Mouse (Mus musculus): ENCODE results near the gene Adra1b. TPM values are rescaled to one million over a fixed set of nuclear protein-coding genes. Genes with fewer than 3 reads are reported as not detected.

Adra1b gene
- total and polyA plus RNA-seq, 3 experiments = 39.3 to 58.3 (median 50.5) TPM

DNA sequence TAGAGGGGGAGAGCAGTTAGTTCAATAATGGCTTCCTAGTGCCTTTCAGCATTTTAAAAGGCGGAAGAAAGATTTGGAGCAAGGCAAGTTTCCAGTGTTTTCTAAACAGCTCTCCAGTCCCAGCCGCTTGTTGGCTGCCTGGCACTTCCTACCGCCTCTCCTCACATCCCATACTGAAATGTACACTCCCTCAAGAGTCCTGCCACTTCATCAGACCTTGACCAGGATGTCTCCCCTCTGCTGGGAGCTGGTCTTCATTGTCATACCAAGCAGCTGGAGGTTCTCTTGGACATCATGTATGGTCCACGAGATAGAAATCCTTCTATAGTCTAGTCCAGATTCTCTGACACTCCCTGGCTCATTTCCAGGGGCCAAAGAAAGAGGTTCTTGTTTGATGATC is 69.5 kb downstream of the Adra1b start:
- DNase-seq = no peak
- Histone ChIP-seq H3K36me3 (ENCODE audit: control insufficient read depth, insufficient read depth, low read length) (no peaks in the 10 kb centered on the region; the same call in none of the 2 replicates), H3K4me3 (no peak overlapping the region), H3K27me3 (ENCODE audit: control insufficient read depth, insufficient read depth, low read length) (no peaks in the 10 kb centered on the region; the same call in 1 of the 2 replicates), H3K9ac (ENCODE audit: low read depth, low read length) (no peak overlapping the region), H3K27ac (peak overlapping the region; percentile 7; the same call in 1 of the 2 replicates), H3K79me2 (replicated peaks; ENCODE audit: control insufficient read depth, insufficient read depth, low read length) (peaks cover 1% of the 10 kb centered on the region; the same call in 1 of the 2 replicates), H3K4me1 (ENCODE audit: control insufficient read depth, insufficient read depth, low read length) (no peaks in the 10 kb centered on the region)
- intact Hi-C loops (cut with DNase I) = loop anchor here (5.0 kb wide), 1 partner anchor 49 kb away; no protein-coding TSS in a partner anchor
- 39% methylated on average over 4 of the region's 4 CpGs for WGBS
- TF ChIP-seq CTCF (IDR thresholded peaks at IDR 0.05) (no peak), EP300 (IDR thresholded peaks at IDR 0.05; ENCODE audit: insufficient read depth, low read depth, low read length) (no peak), POLR2A (IDR thresholded peaks at IDR 0.05; ENCODE audit: insufficient read depth, low read depth, low read length) (no peak)

DNA sequence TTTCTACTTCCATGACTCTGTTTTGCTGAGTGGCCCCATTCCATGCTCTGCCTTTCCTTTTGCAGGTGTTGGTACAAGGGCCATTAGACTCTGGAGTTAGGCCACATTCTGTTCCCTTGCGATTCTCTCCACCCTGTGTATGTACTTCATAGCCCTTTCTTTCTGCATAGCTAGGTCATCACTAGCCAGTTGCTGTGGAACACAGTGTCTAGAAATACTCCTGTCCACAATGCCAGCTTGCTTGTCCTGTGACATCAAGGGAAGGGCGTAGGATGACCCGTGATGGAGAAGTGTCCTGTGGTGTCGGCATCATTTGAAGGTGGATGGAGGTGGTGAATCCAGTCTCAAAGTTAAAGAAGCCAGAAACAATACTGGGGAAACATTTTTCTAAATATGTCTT is 74.2 kb downstream of the Adra1b start:
- TF ChIP-seq POLR2A (IDR thresholded peaks at IDR 0.05; ENCODE audit: insufficient read depth, low read depth, low read length) (no peak), EP300 (IDR thresholded peaks at IDR 0.05; ENCODE audit: insufficient read depth, low read depth, low read length) (0 out of 2 replicates have a peak, but pooled peaks have one; percentile 23), CTCF (IDR thresholded peaks at IDR 0.05) (no peak)
- Histone ChIP-seq H3K79me2 (replicated peaks; ENCODE audit: control insufficient read depth, insufficient read depth, low read length) (no peaks in the 10 kb centered on the region), H3K9ac (ENCODE audit: low read depth, low read length) (no peak overlapping the region), H3K27me3 (ENCODE audit: control insufficient read depth, insufficient read depth, low read length) (no peaks in the 10 kb centered on the region), H3K27ac (peak overlapping the region; percentile 58), H3K36me3 (ENCODE audit: control insufficient read depth, insufficient read depth, low read length) (peaks cover 4% of the 10 kb centered on the region), H3K4me1 (ENCODE audit: control insufficient read depth, insufficient read depth, low read length) (no peaks in the 10 kb centered on the region; the same call in 1 of the 2 replicates), H3K4me3 (no peak overlapping the region)
- WGBS = 76% methylated on average over 4 of the region's 4 CpGs
- no peak for DNase-seq
- intact Hi-C loops (cut with DNase I) = no loop called here

DNA sequence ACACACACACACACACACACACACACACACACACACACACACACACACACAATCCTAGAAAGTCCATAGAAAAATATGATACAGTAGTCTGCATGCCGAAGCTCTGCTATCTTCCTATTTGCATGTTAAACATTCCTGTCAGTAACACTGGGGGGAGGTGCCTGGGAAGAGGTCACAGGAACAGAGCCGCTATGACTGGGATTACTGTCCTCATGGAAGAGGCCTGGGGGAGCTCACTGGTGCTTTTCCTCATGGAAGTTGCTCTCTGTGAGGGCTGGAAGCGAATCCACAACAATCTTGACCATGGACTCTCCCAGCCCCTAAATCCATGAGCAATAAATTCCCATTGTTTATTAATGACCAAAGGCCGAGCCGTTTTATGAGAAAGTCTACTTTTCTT is 77.7 kb downstream of the Adra1b start:
- no peaks in the 10 kb centered on the region; the same call in 1 of the 2 replicates for H3K4me1 ChIP-seq (ENCODE audit: control insufficient read depth, insufficient read depth, low read length)
- DNase-seq = no peak
- H3K27me3 ChIP-seq (ENCODE audit: control insufficient read depth, insufficient read depth, low read length) = no peaks in the 10 kb centered on the region
- H3K4me3 ChIP-seq = no peak overlapping the region
- intact Hi-C loops (cut with DNase I) = no loop called here
- H3K36me3 ChIP-seq (ENCODE audit: control insufficient read depth, insufficient read depth, low read length) = peaks cover 4% of the 10 kb centered on the region
- WGBS = 49% methylated on average over 5 of the region's 5 CpGs
- H3K27ac ChIP-seq = peak overlapping the region; percentile 70
- H3K79me2 ChIP-seq (replicated peaks; ENCODE audit: control insufficient read depth, insufficient read depth, low read length) = no peaks in the 10 kb centered on the region
- no peak overlapping the region for H3K9ac ChIP-seq (ENCODE audit: low read depth, low read length)
- TF ChIP-seq CTCF (IDR thresholded peaks at IDR 0.05) (no peak), POLR2A (IDR thresholded peaks at IDR 0.05; ENCODE audit: insufficient read depth, low read depth, low read length) (no peak), EP300 (IDR thresholded peaks at IDR 0.05; ENCODE audit: insufficient read depth, low read depth, low read length) (no peak)

DNA sequence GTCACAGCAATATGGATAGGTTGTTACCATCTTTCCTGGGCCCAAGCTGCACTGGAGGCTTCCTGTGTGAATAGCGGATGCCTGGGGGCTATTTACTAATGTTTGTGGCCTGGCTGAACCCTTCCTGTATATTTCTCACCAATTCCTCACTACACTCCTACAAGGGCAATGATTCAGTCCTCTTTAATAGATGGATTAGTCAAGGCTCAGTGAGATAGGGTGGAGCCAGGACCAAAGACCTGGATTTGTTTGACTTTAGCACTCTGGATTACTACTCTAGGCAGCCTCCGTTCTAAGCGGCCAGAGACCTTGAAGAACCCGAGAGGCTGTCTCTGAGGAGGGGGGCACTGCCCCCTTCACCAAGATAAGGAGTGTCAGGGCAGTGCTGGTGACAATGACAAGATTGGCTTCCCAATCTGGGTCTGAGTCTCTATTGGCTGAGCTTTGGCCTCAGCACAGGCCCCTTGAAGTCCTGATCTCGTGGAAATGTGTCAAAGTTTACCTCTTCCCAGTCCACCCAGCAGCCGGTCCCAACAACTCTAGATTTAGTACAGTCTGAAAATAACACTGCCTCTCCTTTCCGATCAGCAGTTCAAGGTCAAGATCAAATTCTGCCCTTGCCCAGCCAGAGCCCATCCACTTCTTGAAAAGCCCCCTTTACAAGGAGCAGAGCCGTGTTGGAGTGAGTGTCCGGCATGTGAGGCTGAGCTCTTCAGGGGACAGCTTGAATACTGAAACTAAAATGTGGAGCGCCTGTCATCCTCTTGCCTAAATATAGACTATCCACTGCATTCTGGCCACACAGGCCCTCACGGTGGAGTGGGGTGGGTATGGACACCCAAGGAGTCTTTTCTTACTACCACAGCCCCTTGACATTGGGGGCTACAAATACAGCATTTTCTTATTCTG is 80.2 kb downstream of the Adra1b start:
- intact Hi-C loops (cut with DNase I) = no loop called here
- no peaks in the 10 kb centered on the region; the same call in 1 of the 2 replicates for H3K36me3 ChIP-seq (ENCODE audit: control insufficient read depth, insufficient read depth, low read length)
- peak overlapping the region; percentile 20 for H3K9ac ChIP-seq (ENCODE audit: low read depth, low read length)
- WGBS = 49% methylated on average over 11 of the region's 11 CpGs
- 0 out of 2 replicates have a peak overlapping the region, but pooled peaks have one; percentile 16 for H3K4me3 ChIP-seq
- H3K79me2 ChIP-seq (replicated peaks; ENCODE audit: control insufficient read depth, insufficient read depth, low read length) = no peaks in the 10 kb centered on the region
- H3K27ac ChIP-seq = peak overlapping the region; percentile 89
- H3K27me3 ChIP-seq (ENCODE audit: control insufficient read depth, insufficient read depth, low read length) = no peaks in the 10 kb centered on the region
- TF ChIP-seq EP300 (IDR thresholded peaks at IDR 0.05; ENCODE audit: insufficient read depth, low read depth, low read length) = 0 out of 2 replicates have a peak, but pooled peaks have one; percentile 41
- no peak for TF ChIP-seq CTCF (IDR thresholded peaks at IDR 0.05)
- H3K4me1 ChIP-seq (ENCODE audit: control insufficient read depth, insufficient read depth, low read length) = no peaks in the 10 kb centered on the region; the same call in 1 of the 2 replicates
- DNase-seq = peak in 1 of 2 experiments; percentile 63

GRCm38 (mm10) chr11:43817368-43817923 is 83.6 kb downstream of the Adra1b start:
- WGBS = 76% methylated on average over 9 of the region's 9 CpGs
- H3K27ac ChIP-seq = no peak overlapping the region
- intact Hi-C loops (cut with DNase I) = no loop called here
- DNase-seq = no peak
- no peaks in the 10 kb centered on the region for H3K79me2 ChIP-seq (replicated peaks; ENCODE audit: control insufficient read depth, insufficient read depth, low read length)
- TF ChIP-seq EP300 (IDR thresholded peaks at IDR 0.05; ENCODE audit: insufficient read depth, low read depth, low read length) (no peak), POLR2A (IDR thresholded peaks at IDR 0.05; ENCODE audit: insufficient read depth, low read depth, low read length) (no peak), CTCF (IDR thresholded peaks at IDR 0.05) (no peak)
- no peak overlapping the region for H3K4me3 ChIP-seq
- H3K36me3 ChIP-seq (ENCODE audit: control insufficient read depth, insufficient read depth, low read length) = no peaks in the 10 kb centered on the region; the same call in 1 of the 2 replicates
- no peaks in the 10 kb centered on the region for H3K27me3 ChIP-seq (ENCODE audit: control insufficient read depth, insufficient read depth, low read length)
- no peak overlapping the region for H3K9ac ChIP-seq (ENCODE audit: low read depth, low read length)
- H3K4me1 ChIP-seq (ENCODE audit: control insufficient read depth, insufficient read depth, low read length) = no peaks in the 10 kb centered on the region
